Mouse (Mus musculus) lung, postnatal 0 days (tissue): ENCODE data around the gene Pla2g4f. TPM values are rescaled to one million over a fixed set of nuclear protein-coding genes. Genes with fewer than 3 reads are reported as not detected.

Source experiments
- ATAC-seq: fragments of 200-750 bp; cut with Nextera tagmentation; 2 replicates; pipeline ENCODE4 v1.8.0; 2017; ENCODE audit warnings: moderate library complexity
- DNase-seq: peaks from one replicate; pipeline ENCODE4 v3.0.0-alpha.2; 2016; ENCODE audit warnings: low spot score
- H3K27ac ChIP-seq: fragments of 300-500 bp; sonication (generic); 2 replicates; pipeline ENCODE4 v1.5.1; 2014; ENCODE audit warnings: antibody characterized with exemption, mild to moderate bottlenecking, low read length, mixed read lengths
- H3K27me3 ChIP-seq: fragments of 300-500 bp; sonication (generic); replicated peaks from 2 replicates; pipeline ENCODE4 v1.6.1; 2014; ENCODE audit warnings: low read length, mixed read lengths; ENCODE audit not compliant: insufficient read depth
- H3K36me3 ChIP-seq: fragments of 300-500 bp; sonication (generic); 2 replicates; pipeline ENCODE4 v1.6.1; 2014; ENCODE audit warnings: low read length, mixed read lengths; ENCODE audit not compliant: insufficient read depth
- H3K4me1 ChIP-seq: fragments of 300-500 bp; sonication (generic); 2 replicates; pipeline ENCODE4 v1.6.1; 2014; ENCODE audit warnings: antibody characterized with exemption, low read depth, low read length, mixed read lengths; ENCODE audit not compliant: insufficient read depth
- H3K4me2 ChIP-seq: fragments of 300-500 bp; sonication (generic); replicated peaks from 2 replicates; pipeline ENCODE4 v1.6.1; 2014; ENCODE audit warnings: low read depth, mild to moderate bottlenecking, low read length, moderate library complexity, mixed read lengths
- H3K4me3 ChIP-seq: fragments of 300-500 bp; sonication (generic); 2 replicates; pipeline ENCODE4 v1.5.1; 2014; ENCODE audit warnings: low read depth, low read length
- H3K9ac ChIP-seq: fragments of 300-500 bp; sonication (generic); replicated peaks from 2 replicates; pipeline ENCODE4 v1.6.1; 2014; ENCODE audit warnings: low read depth, mild to moderate bottlenecking
- H3K9me3 ChIP-seq: fragments of 300-500 bp; sonication (generic); 2 replicates; pipeline ENCODE4 v1.6.1; 2016; ENCODE audit warnings: low read length, mixed read lengths
- CTCF ChIP-seq: IDR thresholded peaks from 2 replicates; pipeline ENCODE4 v1.5.1; 2016; ENCODE audit warnings: antibody characterized with exemption, mild to moderate bottlenecking
- EP300 ChIP-seq: IDR thresholded peaks from 2 replicates; pipeline ENCODE4 v1.6.1; 2016; ENCODE audit warnings: antibody characterized with exemption, mild to moderate bottlenecking, control low read depth
- WGBS: fragments of 180-500 bp; shearing (Covaris S2); extraction: QIAGEN DNeasy Blood & Tissue Kit; methylation state at CpG from one replicate; pipeline ENCODE4 v1.1.7; 2014; 5-methylcytosine and 5-hydroxymethylcytosine counted together
- polyA plus RNA-seq: library from polyadenylated mRNA; unstranded; fragments of >200 nt; fragmentation: Nextera tagmentation; extraction: Ambion mirVana; gene quantifications from 2 replicates; pipeline ENCODE4 v1.2.1, GENCODE M21; 2015

Pla2g4f gene
- polyA plus RNA-seq, 1 experiment from 2014 or later, result 1.8 TPM

GRCm38 (mm10) chr2:120264858-120265257, 49.1 kb downstream of the Pla2g4f start:
- 61% methylated on average over 10 of the region's 10 CpGs for WGBS
- no peak for TF ChIP-seq CTCF
- TF ChIP-seq EP300, result no peak
- no peaks in the 10 kb centered on the region for H3K9me3 ChIP-seq

DNA sequence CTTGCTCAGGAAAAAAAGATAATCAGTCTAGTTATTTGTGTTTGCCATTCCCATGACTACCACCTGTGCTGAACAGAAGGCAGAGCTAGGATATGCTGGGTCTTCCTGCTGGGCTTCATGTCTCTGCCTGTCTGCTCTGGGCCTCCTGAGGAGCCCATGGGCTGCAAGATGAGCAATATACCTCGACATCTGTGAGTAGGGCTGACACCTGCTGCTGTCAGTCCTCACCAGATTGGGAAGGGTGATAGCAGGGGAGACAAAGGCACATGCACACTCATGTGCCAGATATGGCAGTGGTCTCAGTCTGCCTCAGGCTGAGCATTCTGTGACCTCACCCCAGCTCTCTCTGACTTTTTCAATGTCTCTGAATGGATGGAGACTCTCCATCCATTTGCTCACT, 51.1 kb downstream of the Pla2g4f start:
- Histone ChIP-seq H3K4me3 (no peak overlapping the region), H3K4me1 (no peaks in the 10 kb centered on the region), H3K27me3 (no peaks in the 10 kb centered on the region), H3K4me2 (no peak overlapping the region), H3K27ac (no peak overlapping the region), H3K9me3 (no peaks in the 10 kb centered on the region), H3K9ac (no peak overlapping the region), H3K36me3 (no peaks in the 10 kb centered on the region)
- 27% methylated on average over 1 of the region's 1 CpGs for WGBS
- no peak for DNase-seq
- TF ChIP-seq EP300 (no peak), CTCF (no peak)
- ATAC-seq, result no peak

More at GRCm38 (mm10) chr2:120264858-120265257, 49.1 kb downstream of the Pla2g4f start:
- no peak for ATAC-seq
- no peak overlapping the region for H3K4me3 ChIP-seq
- no peak overlapping the region for H3K9ac ChIP-seq
- H3K27me3 ChIP-seq, result no peaks in the 10 kb centered on the region
- no peak for DNase-seq
- H3K4me2 ChIP-seq, result no peak overlapping the region
- no peak overlapping the region for H3K27ac ChIP-seq
- H3K4me1 ChIP-seq, result no peaks in the 10 kb centered on the region
- no peaks in the 10 kb centered on the region for H3K36me3 ChIP-seq

DNA sequence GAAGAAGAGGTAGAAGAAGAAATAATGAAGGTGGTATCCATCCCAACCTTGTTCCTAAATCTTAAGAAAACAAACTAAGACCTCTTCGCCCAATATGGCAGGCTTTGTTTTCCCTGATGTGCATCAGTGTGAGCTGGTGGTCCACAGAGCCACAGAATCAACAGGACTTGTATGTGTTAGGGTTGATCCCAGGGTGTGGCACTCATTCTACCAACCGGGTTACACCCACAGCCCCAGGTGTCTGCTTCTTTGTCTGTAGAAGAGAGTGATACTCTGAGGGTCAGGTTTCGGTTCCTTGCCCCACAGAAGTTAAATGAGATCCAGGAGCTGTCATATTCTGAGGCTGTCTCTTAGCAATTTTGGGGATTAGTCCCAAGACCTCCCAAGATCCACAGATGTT, 52.6 kb downstream of the Pla2g4f start:
- no peak for ATAC-seq
- Histone ChIP-seq H3K27me3 (no peaks in the 10 kb centered on the region), H3K4me1 (no peaks in the 10 kb centered on the region), H3K4me3 (no peak overlapping the region), H3K36me3 (no peaks in the 10 kb centered on the region), H3K9me3 (no peaks in the 10 kb centered on the region), H3K4me2 (no peak overlapping the region), H3K9ac (no peak overlapping the region), H3K27ac (no peak overlapping the region)
- DNase-seq, result no peak
- no peak for TF ChIP-seq EP300
- no peak for TF ChIP-seq CTCF
- 62% methylated on average over 3 of the region's 3 CpGs for WGBS

DNA sequence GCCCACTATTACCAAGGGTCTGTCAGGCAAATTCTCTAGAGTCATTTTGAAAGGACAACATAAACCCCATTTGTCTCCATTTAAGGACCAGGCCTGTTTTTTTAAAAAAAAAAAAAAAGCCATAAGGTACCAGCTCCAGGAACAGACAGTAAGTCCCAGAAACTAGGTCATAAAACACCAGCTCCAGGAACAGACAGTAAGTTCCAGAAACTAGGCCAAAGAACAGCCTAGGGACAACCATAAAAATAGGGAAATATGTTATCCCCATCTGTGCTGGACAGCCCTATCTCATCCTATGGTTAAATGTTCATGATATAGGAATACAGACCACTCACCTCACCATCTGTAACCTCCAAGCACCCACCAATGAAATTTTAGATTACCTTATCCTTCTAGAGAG, 57.7 kb downstream of the Pla2g4f start:
- TF ChIP-seq EP300 (no peak), CTCF (no peak)
- H3K9me3 ChIP-seq, result no peaks in the 10 kb centered on the region
- DNase-seq (no peak), ATAC-seq (no peak)
- no peaks in the 10 kb centered on the region for H3K4me1 ChIP-seq
- H3K27ac ChIP-seq, result no peak overlapping the region
- H3K27me3 ChIP-seq, result no peaks in the 10 kb centered on the region
- H3K9ac ChIP-seq, result no peak overlapping the region
- H3K4me3 ChIP-seq, result no peak overlapping the region
- no peaks in the 10 kb centered on the region for H3K36me3 ChIP-seq
- no peak overlapping the region for H3K4me2 ChIP-seq

GRCm38 (mm10) chr2:120252644-120253043, 61.3 kb downstream of the Pla2g4f start:
- ATAC-seq (no peak), DNase-seq (no peak)
- no peaks in the 10 kb centered on the region for H3K9me3 ChIP-seq
- no peaks in the 10 kb centered on the region for H3K27me3 ChIP-seq
- no peak overlapping the region for H3K9ac ChIP-seq
- no peaks in the 10 kb centered on the region for H3K4me1 ChIP-seq
- no peak overlapping the region for H3K27ac ChIP-seq
- 81% methylated on average over 6 of the region's 6 CpGs for WGBS
- H3K36me3 ChIP-seq, result no peaks in the 10 kb centered on the region
- no peak overlapping the region for H3K4me3 ChIP-seq
- TF ChIP-seq EP300 (no peak), CTCF (no peak)
- H3K4me2 ChIP-seq, result no peak overlapping the region

Other genes starting within 250 kb of the Pla2g4f start
- 228 and 262 TPM in 2 replicates for gene Ehd4, start 159.6 kb downstream of the Pla2g4f start, polyA plus RNA-seq
- 0.13 TPM in 1 of 2 replicates, not detected in the other for gene Pla2g4e, start 68.8 kb downstream of the Pla2g4f start, polyA plus RNA-seq
- not detected in 2 replicates for gene Pla2g4d, start 25.0 kb downstream of the Pla2g4f start, polyA plus RNA-seq
- gene Vps39, start 39.0 kb upstream of the Pla2g4f start, polyA plus RNA-seq, result 15.2 and 15.5 TPM in 2 replicates
- 10.9 and 11.5 TPM in 2 replicates for gene Ganc, start 89.7 kb upstream of the Pla2g4f start, polyA plus RNA-seq
- 12.0 and 14.0 TPM in 2 replicates for gene Tmem87a, start 89.9 kb upstream of the Pla2g4f start, polyA plus RNA-seq
- gene Capn3, start 141.9 kb upstream of the Pla2g4f start, polyA plus RNA-seq, result 0.55 and 0.92 TPM in 2 replicates
- gene Zfp106, start 249.7 kb upstream of the Pla2g4f start, polyA plus RNA-seq, result 28.2 and 28.5 TPM in 2 replicates